Mouse (Mus musculus): ENCODE results near the gene Gm1043.

DNA sequence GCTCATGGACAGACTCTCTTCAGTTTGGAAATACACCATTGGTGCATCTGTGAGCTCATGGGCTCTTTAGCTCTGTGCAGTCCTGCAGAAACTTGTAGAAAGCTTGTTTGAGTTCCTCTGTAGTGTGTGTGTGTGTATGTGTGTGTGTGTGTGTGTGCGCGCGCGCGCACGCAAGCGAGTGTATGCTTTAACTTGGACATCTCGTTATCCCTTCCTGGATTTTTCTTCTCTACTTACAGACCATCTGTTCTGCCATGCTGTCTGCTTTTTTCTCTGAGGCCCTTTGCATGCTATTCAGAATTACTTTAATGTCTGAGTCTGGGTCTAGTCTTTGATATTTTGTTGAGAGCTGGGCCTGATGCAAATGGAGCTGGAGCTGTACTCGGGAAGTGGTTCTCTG is 1.3 kb upstream of the Gm1043 start:
- no peak for TF ChIP-seq CTCF (IDR thresholded peaks at IDR 0.05; ENCODE audit: insufficient read depth, low read length)
- TF ChIP-seq POLR2A (IDR thresholded peaks at IDR 0.05; ENCODE audit: borderline replicate concordance, extremely low read depth, low read depth, low read length), result no peak

Measured in lung, adult 2 months (tissue).